Mouse (Mus musculus) liver, adult 2 months (tissue): ENCODE data around the gene Synm.

Experiments used
- CTCF ChIP-seq: fragments of 200-500 bp; IDR thresholded peaks from 2 replicates; pipeline ENCODE4 v1.5.1; 2011; ENCODE audit warnings: low read depth, low read length, control low read depth
- POLR2A ChIP-seq: fragments of 200-500 bp; IDR thresholded peaks from 2 replicates; pipeline ENCODE4 v1.6.1; 2011; ENCODE audit warnings: low read length, control low read depth; ENCODE audit not compliant: insufficient read depth; ENCODE audit errors: extremely low read depth

- TF ChIP-seq CTCF = no peak
- no peak for TF ChIP-seq POLR2A
Measured at GRCm38 (mm10) chr7:67730431-67731110, 29.0 kb downstream of the Synm start.
